Mouse (Mus musculus) forebrain, embryonic 15.5 days (tissue): ENCODE measurements at regions not wholly inside any gene's neighbourhood (a gene's known extent, or its start where the extent isn't known, plus 50 kb on each side); places are given as distances from the start of the nearest gene placed in this dataset.
A peak's percentile ranks its signal among the peaks of the same experiment; 100 is the strongest.
"Not testable (repeated sequence)": the region's sequence is repeated elsewhere in the genome, so short reads cannot be mapped to it uniquely, and the experiment has no call there.

Experiments
- ATAC-seq: fragments of 200-750 bp; cut with Nextera tagmentation; replicated peaks from 2 replicates; pipeline ENCODE4 v1.8.0; 2017; ENCODE audit warnings: mild to moderate bottlenecking, moderate TSS enrichment, moderate library complexity
- H3K27ac ChIP-seq: fragments of 300-500 bp; sonication (generic); replicated peaks from 2 replicates; pipeline ENCODE4 v1.5.1; 2015; ENCODE audit warnings: mild to moderate bottlenecking, inconsistent platforms
- H3K27me3 ChIP-seq: fragments of 300-500 bp; sonication (generic); 2 replicates; pipeline ENCODE4 v1.6.1; 2015; ENCODE audit warnings: inconsistent platforms
- H3K36me3 ChIP-seq: fragments of 300-500 bp; sonication (generic); 2 replicates; pipeline ENCODE4 v1.6.1; 2015; ENCODE audit warnings: mild to moderate bottlenecking, inconsistent platforms
- H3K4me1 ChIP-seq: fragments of 300-500 bp; sonication (generic); 2 replicates; pipeline ENCODE4 v1.6.1; 2015; ENCODE audit warnings: inconsistent platforms
- H3K4me2 ChIP-seq: fragments of 300-500 bp; sonication (generic); replicated peaks from 2 replicates; pipeline ENCODE4 v1.6.1; 2015; ENCODE audit warnings: mild to moderate bottlenecking, inconsistent platforms
- H3K4me3 ChIP-seq: fragments of 300-500 bp; sonication (generic); 2 replicates; pipeline ENCODE4 v1.5.1; 2015; ENCODE audit warnings: mild to moderate bottlenecking, inconsistent platforms
- H3K9ac ChIP-seq: fragments of 300-500 bp; sonication (generic); replicated peaks from 2 replicates; pipeline ENCODE4 v1.6.1; 2015; ENCODE audit warnings: mild to moderate bottlenecking, inconsistent platforms
- H3K9me3 ChIP-seq: fragments of 300-500 bp; sonication (generic); 2 replicates; pipeline ENCODE4 v1.6.1; 2016; ENCODE audit warnings: inconsistent platforms
- WGBS: fragments of 180-500 bp; shearing (Covaris S2); methylation state at CpG from one replicate; pipeline ENCODE4 v1.1.7; 2015; ENCODE audit warnings: mixed read lengths; 5-methylcytosine and 5-hydroxymethylcytosine counted together

DNA sequence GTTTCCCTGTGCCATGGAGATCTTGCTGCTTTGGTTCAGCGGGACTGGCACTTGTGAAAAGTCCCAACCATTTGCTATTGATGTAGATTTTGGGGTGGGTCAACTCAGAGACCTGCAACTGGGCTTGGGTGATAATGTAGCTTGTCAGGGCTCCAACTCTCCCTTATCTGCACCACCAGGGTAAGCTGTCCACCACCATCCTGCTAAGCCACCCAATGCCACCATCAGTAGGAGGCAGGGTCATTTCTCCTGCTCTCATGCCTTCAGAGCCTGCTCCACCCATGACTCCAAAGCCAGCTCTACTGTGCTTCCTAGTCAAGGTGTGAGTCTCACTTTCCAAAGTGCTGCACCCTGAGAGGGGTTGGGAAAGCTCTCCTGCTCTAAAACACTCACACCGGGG is 776.2 kb downstream of the Diaph2 start:
- 89% methylated on average over 2 of the region's 2 CpGs for WGBS
- Histone ChIP-seq H3K4me2 (no peak overlapping the region), H3K4me3 (no peak overlapping the region), H3K9me3 (no peaks in the 10 kb centered on the region), H3K4me1 (no peaks in the 10 kb centered on the region), H3K27me3 (no peaks in the 10 kb centered on the region), H3K36me3 (no peaks in the 10 kb centered on the region), H3K9ac (no peak overlapping the region), H3K27ac (no peak overlapping the region)
- no peak for ATAC-seq

DNA sequence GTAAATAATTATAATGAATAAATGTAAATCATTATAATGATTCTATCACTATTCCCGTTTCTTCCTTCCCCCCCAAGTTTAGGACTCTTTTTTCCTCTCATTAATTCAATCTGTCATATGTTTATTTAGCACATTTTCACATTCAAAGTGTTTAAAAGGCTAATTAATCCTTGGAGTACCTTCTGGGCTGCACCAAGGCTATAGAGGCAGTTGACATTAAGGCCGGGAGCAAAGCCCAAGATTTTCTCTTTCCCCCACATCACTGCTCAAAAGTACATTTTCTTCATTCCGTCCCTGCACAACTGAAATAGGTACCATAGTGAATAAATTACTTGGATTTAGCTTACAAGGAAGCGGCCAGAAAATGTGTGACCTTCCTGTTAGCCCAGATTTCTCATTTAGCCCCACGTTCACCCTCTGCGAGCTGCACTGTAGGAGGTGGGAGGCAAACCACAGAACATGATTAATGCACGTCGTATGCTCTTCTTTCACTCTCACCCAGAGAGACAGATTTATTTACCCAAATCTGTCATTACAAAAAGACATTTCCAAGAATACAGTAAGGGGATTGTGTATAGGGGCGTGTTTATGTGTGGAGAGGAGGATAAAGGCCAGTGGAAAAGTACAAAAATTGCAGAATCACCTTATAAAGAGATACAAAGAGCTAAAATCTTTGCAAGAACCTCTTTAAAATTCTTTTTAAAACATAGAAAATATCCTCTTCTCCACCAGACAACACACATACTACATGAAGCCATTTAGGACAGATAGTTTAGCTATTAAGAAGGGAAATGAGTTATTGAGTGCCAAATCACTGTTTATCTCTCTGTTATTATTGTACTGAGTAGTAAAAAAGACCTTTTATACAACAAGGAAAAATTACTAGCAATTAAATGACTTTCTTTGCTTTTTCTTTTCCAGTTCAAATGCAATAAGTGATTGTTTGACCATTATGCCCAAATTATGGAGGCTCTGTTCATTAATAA is 783.9 kb downstream of the Diaph2 start:
- Histone ChIP-seq H3K9ac (no peak overlapping the region), H3K27ac (no peak overlapping the region), H3K27me3 (no peaks in the 10 kb centered on the region), H3K36me3 (no peaks in the 10 kb centered on the region), H3K4me1 (no peaks in the 10 kb centered on the region), H3K4me2 (no peak overlapping the region), H3K4me3 (no peak overlapping the region), H3K9me3 (no peaks in the 10 kb centered on the region)
- ATAC-seq = peak; percentile 85
- WGBS = 41% methylated on average over 9 of the region's 9 CpGs

DNA sequence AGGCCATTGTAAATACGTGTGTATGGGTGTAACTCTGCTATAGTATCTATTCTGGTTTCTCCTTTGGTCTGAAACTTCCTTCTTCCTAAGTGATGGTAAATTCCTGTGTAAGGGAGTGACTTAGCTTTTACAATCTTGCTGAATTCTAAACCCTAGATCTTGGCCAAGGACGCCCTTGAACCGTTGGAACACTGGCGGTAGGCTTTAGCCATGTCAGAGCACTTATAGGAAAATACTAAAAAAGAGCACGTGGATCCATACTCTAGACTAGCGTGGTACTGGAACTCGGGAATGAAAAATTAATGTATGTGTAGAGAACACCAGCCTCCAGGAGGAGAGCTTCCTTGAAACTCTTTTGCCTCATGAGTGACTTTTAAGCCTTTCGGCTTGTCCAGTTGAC is 789.2 kb downstream of the Diaph2 start:
- not testable (repeated sequence) for H3K27ac ChIP-seq, H3K4me2 ChIP-seq, H3K27me3 ChIP-seq, H3K9ac ChIP-seq, H3K36me3 ChIP-seq, ATAC-seq, H3K4me3 ChIP-seq, H3K9me3 ChIP-seq, H3K4me1 ChIP-seq
- 93% methylated on average over 7 of the region's 8 CpGs for WGBS

DNA sequence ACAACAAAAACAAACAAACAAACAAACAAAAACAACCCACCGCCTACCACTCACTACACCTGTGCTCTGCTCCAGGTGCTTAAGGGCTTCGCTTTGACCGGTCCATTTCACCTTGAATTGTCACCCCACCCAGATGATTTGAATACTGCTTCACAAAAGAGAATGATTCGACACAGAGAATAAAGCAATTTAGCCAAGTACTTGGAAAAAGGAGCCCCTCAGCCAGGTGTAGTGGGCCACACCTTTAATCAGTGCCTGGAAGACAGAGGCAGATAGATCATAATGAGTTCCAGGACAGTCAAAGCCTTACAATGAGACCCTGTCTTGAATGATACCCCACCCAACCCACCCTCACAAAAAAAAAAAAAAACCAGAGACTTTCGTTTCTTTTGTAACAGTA is 798.5 kb downstream of the Diaph2 start:
- no peak for ATAC-seq
- Histone ChIP-seq H3K27me3 (no peaks in the 10 kb centered on the region), H3K4me2 (no peak overlapping the region), H3K4me1 (no peaks in the 10 kb centered on the region), H3K9me3 (no peaks in the 10 kb centered on the region), H3K4me3 (no peak overlapping the region), H3K36me3 (no peaks in the 10 kb centered on the region), H3K27ac (no peak overlapping the region), H3K9ac (no peak overlapping the region)
- WGBS = 90% methylated on average over 5 of the region's 5 CpGs

DNA sequence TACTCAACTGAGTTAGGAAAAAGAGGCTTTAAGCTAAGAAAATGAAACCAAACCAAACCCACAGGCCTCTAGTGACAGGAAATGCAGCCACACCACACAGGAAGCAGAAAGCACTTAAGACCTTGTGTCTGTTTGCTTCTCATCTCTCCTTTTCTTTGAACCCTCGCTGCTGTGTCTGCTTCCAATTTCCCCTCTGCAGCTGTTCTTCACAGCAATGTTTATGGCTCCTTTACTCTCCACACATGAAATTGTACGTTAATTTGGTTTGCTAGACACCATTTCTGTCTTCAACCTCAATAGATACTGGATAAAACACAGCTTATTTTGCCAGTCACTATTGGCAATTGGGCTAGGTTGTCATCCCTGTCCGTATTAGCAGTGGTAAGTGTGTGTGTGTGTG is 799.7 kb downstream of the Diaph2 start:
- Histone ChIP-seq H3K27ac (no peak overlapping the region), H3K9me3 (no peaks in the 10 kb centered on the region), H3K9ac (no peak overlapping the region), H3K36me3 (no peaks in the 10 kb centered on the region), H3K4me2 (no peak overlapping the region), H3K27me3 (no peaks in the 10 kb centered on the region), H3K4me3 (no peak overlapping the region), H3K4me1 (no peaks in the 10 kb centered on the region)
- no peak for ATAC-seq
- 70% methylated on average over 3 of the region's 3 CpGs for WGBS

DNA sequence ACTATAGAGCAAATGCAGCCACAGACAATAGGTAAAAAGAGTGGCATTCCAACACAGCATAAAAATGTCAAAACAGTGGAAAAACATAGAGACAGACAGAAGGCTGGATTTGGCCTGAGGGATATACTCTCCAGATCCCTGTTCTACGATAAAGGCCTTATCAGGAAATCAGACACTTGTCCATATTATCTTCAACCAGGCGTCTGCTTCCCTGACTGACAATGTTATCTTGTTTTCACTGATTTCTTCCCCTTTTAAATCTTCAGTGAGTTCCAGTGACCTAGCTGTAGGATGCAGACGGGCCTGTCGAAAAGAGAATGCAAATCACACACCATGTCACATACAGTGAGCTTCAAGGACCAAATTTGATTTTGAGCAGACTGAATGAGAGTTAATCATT is 800.4 kb downstream of the Diaph2 start:
- no peak for ATAC-seq
- Histone ChIP-seq H3K9ac (no peak overlapping the region), H3K4me1 (no peaks in the 10 kb centered on the region), H3K4me2 (no peak overlapping the region), H3K27ac (no peak overlapping the region), H3K9me3 (no peaks in the 10 kb centered on the region), H3K4me3 (no peak overlapping the region), H3K27me3 (no peaks in the 10 kb centered on the region), H3K36me3 (no peaks in the 10 kb centered on the region)
- WGBS = 66% methylated on average over 4 of the region's 4 CpGs

DNA sequence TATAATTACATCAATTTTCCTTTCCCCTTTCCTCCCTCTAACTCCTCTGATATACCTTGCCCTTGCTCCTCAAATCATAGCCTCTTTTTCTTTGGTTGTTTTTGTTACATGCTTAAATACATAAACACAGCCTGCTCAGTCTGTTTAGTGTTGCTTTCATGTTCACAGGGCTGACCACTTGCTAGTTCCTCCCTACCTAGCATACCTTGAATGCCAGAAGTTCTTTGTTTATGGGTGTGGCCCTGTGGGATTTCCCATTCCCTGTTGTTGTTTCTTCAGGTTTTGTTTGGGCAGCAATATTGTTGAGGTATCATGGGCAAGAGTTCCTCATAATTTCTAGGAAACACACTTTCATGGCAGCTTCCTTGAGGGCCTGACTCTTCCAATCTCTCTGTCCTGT is 807.7 kb downstream of the Diaph2 start:
- Histone ChIP-seq H3K4me3 (no peak overlapping the region), H3K4me1 (no peaks in the 10 kb centered on the region), H3K4me2 (no peak overlapping the region), H3K27me3 (no peaks in the 10 kb centered on the region), H3K27ac (no peak overlapping the region), H3K9ac (no peak overlapping the region), H3K36me3 (no peaks in the 10 kb centered on the region), H3K9me3 (no peaks in the 10 kb centered on the region)
- ATAC-seq = no peak

DNA sequence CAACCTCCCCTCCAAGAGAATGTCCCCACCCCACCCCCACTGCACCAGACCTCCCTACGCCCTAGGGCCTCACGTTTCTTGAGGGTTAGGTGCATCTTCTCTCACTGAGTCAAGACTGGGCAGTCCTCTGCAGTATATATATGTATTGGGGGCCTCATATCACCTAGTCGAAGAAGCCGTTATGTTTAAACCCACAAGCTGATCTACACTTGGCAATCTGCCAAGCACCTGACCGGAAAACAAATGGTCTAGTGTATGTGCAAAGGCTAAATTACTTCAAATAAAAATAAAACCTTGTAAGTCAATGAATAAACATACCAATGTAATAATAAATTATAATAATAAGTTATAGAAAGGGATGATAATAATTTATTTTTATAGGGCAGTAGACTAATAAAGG is 828.2 kb downstream of the Diaph2 start:
- 66% methylated on average over 5 of the region's 5 CpGs for WGBS
- Histone ChIP-seq H3K27ac (no peak overlapping the region), H3K36me3 (no peaks in the 10 kb centered on the region), H3K4me3 (no peak overlapping the region), H3K4me1 (no peaks in the 10 kb centered on the region), H3K27me3 (no peaks in the 10 kb centered on the region), H3K4me2 (no peak overlapping the region), H3K9ac (no peak overlapping the region), H3K9me3 (no peaks in the 10 kb centered on the region)
- no peak for ATAC-seq

DNA sequence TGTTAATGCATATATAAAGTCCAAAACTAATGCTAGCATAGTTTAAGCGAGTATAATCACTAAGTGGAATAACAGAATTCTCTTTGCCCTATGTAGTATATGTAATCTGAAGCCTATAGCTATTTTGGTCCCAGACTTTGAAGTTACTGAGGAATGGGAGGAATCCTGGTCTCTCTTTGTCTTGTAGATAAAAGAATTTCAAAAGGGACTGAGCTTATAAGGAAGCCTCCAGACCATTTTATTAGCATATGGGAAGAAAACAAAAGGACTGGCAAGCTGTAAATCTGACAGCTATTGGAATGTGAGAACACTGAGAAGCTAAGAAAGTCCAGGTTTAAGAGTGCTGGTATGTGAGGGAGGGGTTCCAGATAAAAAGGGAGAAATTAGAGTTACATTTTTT is 847.1 kb downstream of the Diaph2 start:
- H3K27me3 ChIP-seq = no peaks in the 10 kb centered on the region
- H3K4me3 ChIP-seq = no peak overlapping the region
- no peak overlapping the region for H3K27ac ChIP-seq
- 12% methylated on average over 1 of the region's 1 CpGs for WGBS
- H3K9me3 ChIP-seq = no peaks in the 10 kb centered on the region
- ATAC-seq = no peak
- no peak overlapping the region for H3K9ac ChIP-seq
- H3K4me2 ChIP-seq = no peak overlapping the region
- H3K4me1 ChIP-seq = no peaks in the 10 kb centered on the region
- H3K36me3 ChIP-seq = no peaks in the 10 kb centered on the region

DNA sequence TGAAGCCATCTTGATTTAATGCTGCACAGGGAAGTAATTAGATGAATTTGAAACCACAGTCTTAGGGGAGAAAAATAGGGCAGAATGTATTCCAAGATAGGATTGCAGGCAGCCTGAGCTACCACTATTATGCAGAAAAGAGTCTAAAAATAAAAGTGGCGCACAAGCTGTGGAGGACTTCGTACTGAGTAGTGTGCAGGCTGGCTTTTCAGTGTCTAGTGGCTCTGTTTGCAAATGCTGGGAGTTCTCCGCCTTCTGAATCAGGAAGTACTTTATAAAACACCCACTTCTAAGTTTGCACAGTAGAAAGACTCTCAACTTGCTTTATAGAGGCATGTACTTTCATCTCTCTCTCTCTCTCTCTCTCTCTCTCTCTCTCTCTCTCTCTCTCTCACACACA is 852.4 kb downstream of the Diaph2 start:
- no peak for ATAC-seq
- Histone ChIP-seq H3K27me3 (no peaks in the 10 kb centered on the region), H3K36me3 (no peaks in the 10 kb centered on the region), H3K27ac (no peak overlapping the region), H3K4me1 (no peaks in the 10 kb centered on the region), H3K4me3 (no peak overlapping the region), H3K9me3 (no peaks in the 10 kb centered on the region), H3K4me2 (no peak overlapping the region), H3K9ac (no peak overlapping the region)
- WGBS = 79% methylated on average over 3 of the region's 3 CpGs

DNA sequence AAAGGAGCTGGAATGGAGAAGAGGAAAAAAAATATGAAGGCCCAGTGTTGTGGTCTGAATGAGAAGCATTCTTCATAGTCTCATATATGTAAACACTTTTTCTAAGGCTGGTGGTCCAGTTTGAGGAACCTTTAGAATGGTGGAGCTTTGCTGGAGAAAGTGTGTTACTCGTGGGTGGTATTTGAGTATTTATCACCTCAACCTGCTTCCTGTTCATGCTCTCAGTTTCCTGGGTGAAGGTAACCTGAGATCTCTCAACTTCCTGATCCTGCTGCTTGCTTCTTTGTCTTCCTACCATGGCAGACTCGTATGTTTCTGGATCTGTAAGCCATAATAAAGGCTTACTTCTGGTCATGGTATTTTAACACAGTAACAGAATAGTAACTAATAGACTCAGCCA is 889.0 kb downstream of the Diaph2 start:
- no peak overlapping the region for H3K4me2 ChIP-seq
- H3K4me1 ChIP-seq = no peaks in the 10 kb centered on the region
- H3K27ac ChIP-seq = no peak overlapping the region
- WGBS = 89% methylated on average over 2 of the region's 2 CpGs
- H3K36me3 ChIP-seq = no peaks in the 10 kb centered on the region
- H3K9me3 ChIP-seq = no peaks in the 10 kb centered on the region
- no peak overlapping the region for H3K9ac ChIP-seq
- H3K4me3 ChIP-seq = no peak overlapping the region
- no peak for ATAC-seq
- H3K27me3 ChIP-seq = no peaks in the 10 kb centered on the region

DNA sequence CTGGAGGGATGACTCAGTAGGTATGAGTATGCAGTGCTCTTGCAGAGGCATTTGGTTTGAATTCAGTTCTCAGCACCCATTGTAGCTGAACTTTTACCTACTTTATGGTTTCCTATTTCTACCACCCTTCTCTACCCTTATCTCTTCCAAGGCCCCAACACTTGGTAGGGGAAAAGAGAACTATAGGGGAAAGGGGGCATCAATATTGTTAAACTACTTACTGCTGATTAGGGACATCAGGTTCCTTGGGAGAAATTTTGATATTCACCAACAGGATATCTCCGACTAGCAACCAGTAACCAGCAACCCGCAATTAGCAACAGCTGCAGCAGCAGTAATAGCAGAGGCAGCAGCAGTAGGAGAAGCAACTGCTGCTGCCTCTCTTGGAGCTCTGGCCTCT is 906.3 kb downstream of the Diaph2 start:
- Histone ChIP-seq H3K27ac (no peak overlapping the region), H3K4me3 (no peak overlapping the region), H3K36me3 (no peaks in the 10 kb centered on the region), H3K9me3 (no peaks in the 10 kb centered on the region), H3K9ac (no peak overlapping the region), H3K27me3 (no peaks in the 10 kb centered on the region), H3K4me2 (no peak overlapping the region), H3K4me1 (no peaks in the 10 kb centered on the region)
- ATAC-seq = no peak
- 92% methylated on average over 2 of the region's 2 CpGs for WGBS

DNA sequence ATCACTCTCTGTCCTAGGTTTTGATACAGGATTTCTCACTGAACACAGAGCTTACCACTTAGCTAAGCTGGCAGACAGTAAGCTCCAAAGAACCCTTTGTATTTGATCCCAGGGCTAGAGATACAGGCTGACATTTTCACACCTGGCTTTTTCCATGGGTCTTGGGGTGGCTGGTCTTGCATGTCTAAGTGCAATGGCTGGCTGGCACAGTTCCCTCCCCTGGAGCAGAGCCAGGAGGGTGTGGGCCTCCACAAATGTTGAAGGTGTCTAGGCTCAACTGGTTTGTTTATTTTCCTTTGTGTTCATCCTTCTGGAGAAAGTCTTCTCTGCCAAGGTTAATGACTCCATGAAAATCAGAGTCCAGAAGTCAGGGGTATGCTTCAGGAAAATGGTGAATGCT is 934.8 kb downstream of the Diaph2 start:
- Histone ChIP-seq H3K4me2 (no peak overlapping the region), H3K36me3 (no peaks in the 10 kb centered on the region), H3K4me1 (no peaks in the 10 kb centered on the region), H3K9ac (no peak overlapping the region), H3K27ac (no peak overlapping the region), H3K4me3 (no peak overlapping the region), H3K9me3 (no peaks in the 10 kb centered on the region), H3K27me3 (no peaks in the 10 kb centered on the region)
- ATAC-seq = no peak
